Mouse (Mus musculus): Measurements from ENCODE around the gene Arhgef40.

DNA sequence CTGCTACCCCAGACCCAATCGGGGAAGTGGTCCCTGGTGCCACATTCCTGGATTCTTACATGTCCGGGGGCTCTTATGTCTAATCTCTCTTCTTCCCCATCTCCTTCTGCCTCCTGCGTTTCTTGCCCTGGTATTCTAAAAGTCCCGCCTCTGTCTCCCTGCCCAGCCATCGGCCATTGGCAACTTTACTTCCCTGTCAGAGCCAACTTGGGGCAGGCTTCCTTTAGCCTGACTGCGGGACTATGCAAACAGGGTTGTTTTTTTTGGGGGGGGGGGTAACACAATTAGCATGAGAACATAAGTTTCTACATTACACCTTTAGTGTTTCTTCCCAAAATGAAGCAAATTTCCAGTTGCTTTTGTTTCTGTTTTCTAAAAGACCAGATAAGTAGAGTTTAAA, 41.2 kb upstream of the Arhgef40 start:
- TF ChIP-seq CTCF (IDR thresholded peaks at IDR 0.05; ENCODE audit: borderline replicate concordance, insufficient read depth, low read length) (no peak), POLR2A (IDR thresholded peaks at IDR 0.05; ENCODE audit: low read depth, low read length) (no peak)

All from embryonic fibroblast, embryonic 13.5 days (primary cell).